In the genomic region with DNA sequence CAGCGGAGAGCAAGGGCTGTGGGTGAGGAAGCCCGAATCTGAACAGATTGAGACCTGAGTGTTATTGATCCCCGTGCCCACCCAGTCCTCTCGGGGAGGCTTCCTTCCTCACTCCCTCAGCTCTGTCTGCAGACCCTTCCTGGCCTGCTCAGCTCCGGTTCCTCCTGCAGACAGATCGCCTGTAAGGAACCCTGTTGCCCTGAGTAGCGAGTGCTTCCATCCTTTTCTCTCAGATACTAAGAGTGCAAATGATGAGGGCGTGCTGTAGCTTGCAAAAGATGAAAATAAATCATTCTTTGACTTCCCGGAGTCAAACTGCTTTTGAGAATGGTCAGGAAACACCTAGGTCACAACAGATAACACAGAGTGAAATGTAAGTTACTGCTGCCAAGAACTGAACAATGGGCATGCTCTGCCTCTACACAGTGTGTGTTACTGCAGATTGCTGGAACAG, we compare ENCODE assay signal across 8 mouse cellular contexts.
DNase-seq lines count a peak whose midpoint lies in the region; ATAC-seq and TF ChIP-seq lines count a peak whose summit lies in the region.

No protein-coding gene starts in this region.

- no peaks in the 10 kb centered on the region for H3K27me3 ChIP-seq in heart, embryonic 14.5 days (ENCODE audit: control insufficient read depth, insufficient read depth, low read length)
- no peaks in the 10 kb centered on the region for H3K27me3 ChIP-seq in lung, embryonic 16.5 days (ENCODE audit: control insufficient read depth, insufficient read depth, low read depth, low read length)

- H3K4me1 ChIP-seq in brown adipose tissue, adult 24 weeks (ENCODE audit: control insufficient read depth, insufficient read depth, insufficient read length, low read length) = peaks cover 4% of the 10 kb centered on the region
- peaks cover 15 to 52% of the 10 kb centered on the region in 2 experiments for H3K4me1 ChIP-seq in heart, embryonic 14.5 days (ENCODE audit: control insufficient read depth in 2 of 2, insufficient read depth in 2 of 2, low read length in 2 of 2)
- peaks cover 18% of the 10 kb centered on the region for H3K4me1 ChIP-seq in lung, embryonic 16.5 days (replicated peaks; ENCODE audit: control insufficient read depth, insufficient read depth, low read length)

- intact Hi-C loops in gastrocnemius, adult 2 months (cut with DNase I) = loop anchor here (5.0 kb wide), 1 partner anchor 82 kb away; no protein-coding TSS in a partner anchor

- peak overlapping the region; percentile 57 for H3K9ac ChIP-seq in heart, embryonic 14.5 days (ENCODE audit: low read length)
- no peak overlapping the region for H3K9ac ChIP-seq in lung, embryonic 16.5 days (ENCODE audit: low read length)

- no peak for TF ChIP-seq CTCF in gastrocnemius, adult 2 months (IDR thresholded peaks at IDR 0.05)

- ATAC-seq in heart, embryonic 14.5 days (ENCODE audit: insufficient number of reproducible peaks, insufficient read depth, low FRiP score, low read depth) = 0 out of 2 replicates have a peak, but pooled peaks have one; percentile 70
- ATAC-seq in lung, embryonic 16.5 days (ENCODE audit: low read depth) = peak; percentile 74

- WGBS in heart, embryonic 14.5 days = 16% methylated on average over 9 of the region's 9 CpGs
- WGBS in lung, embryonic 16.5 days = 30% methylated on average over 9 of the region's 9 CpGs

- H3K4me3 ChIP-seq in gastrocnemius, adult 2 months = peak overlapping the region; percentile 74
- peak overlapping the region; percentile 49 for H3K4me3 ChIP-seq in brown adipose tissue, adult 24 weeks (ENCODE audit: insufficient read depth, low read depth, low read length)
- H3K4me3 ChIP-seq in heart, embryonic 14.5 days (ENCODE audit: control insufficient read depth in 1 of 2, insufficient read depth in 1 of 2, low read depth in 1 of 2, low read length in 2 of 2) = peak overlapping the region; percentile 14 to 34; a peak in 3 of 4 replicates
- 0 out of 2 replicates have a peak overlapping the region, but pooled peaks have one; percentile 5 for H3K4me3 ChIP-seq in lung, embryonic 16.5 days (ENCODE audit: low read length)

- peak overlapping the region; percentile 75 for H3K4me2 ChIP-seq in heart, embryonic 14.5 days (ENCODE audit: low read length)
- H3K4me2 ChIP-seq in lung, embryonic 16.5 days (ENCODE audit: low read depth, low read length) = peak overlapping the region; percentile 4; the same call in 1 of the 2 replicates

- H3K9me3 ChIP-seq in heart, embryonic 14.5 days (ENCODE audit: control insufficient read depth, low read length) = no peaks in the 10 kb centered on the region
- no peaks in the 10 kb centered on the region for H3K9me3 ChIP-seq in lung, embryonic 16.5 days (ENCODE audit: control insufficient read depth, low read length)

- peak overlapping the region; percentile 89 for H3K27ac ChIP-seq in gastrocnemius, adult 2 months
- H3K27ac ChIP-seq in brown adipose tissue, adult 24 weeks (replicated peaks; ENCODE audit: low read depth, low read length) = peak overlapping the region; percentile 35; the same call in 1 of the 2 replicates
- peak overlapping the region; percentile 36 to 75 for H3K27ac ChIP-seq in heart, embryonic 14.5 days (replicated peaks in 1 of 2; ENCODE audit: control insufficient read depth in 1 of 2, insufficient read depth in 1 of 2, low read depth in 2 of 2, low read length in 2 of 2)
- peak overlapping the region; percentile 43 for H3K27ac ChIP-seq in lung, embryonic 16.5 days (ENCODE audit: low read length)

- H3K36me3 ChIP-seq in heart, embryonic 14.5 days (ENCODE audit: control insufficient read depth, insufficient read depth, low read length) = no peaks in the 10 kb centered on the region
- no peaks in the 10 kb centered on the region for H3K36me3 ChIP-seq in lung, embryonic 16.5 days (ENCODE audit: control insufficient read depth, insufficient read depth, low read length)

- no peak for DNase-seq in gastrocnemius, adult 2 months
- no peak for DNase-seq in gastrocnemius, postnatal 4 days (ENCODE audit: low spot score in 2 of 2)
- no peak for DNase-seq in adrenal gland, adult 8-10 months
- no peak for DNase-seq in spleen, postnatal 10 days (ENCODE audit: low spot score in 2 of 2)
- no peak for DNase-seq in ovary, postnatal 10 days (ENCODE audit: low spot score)

Comparison
In these comparisons a context has a peak if more than half of its experiments do, and no peak if none do; other contexts are left out.
1. H3K27ac ChIP-seq: peak in every context shown above with its lines; median percentile 89 in gastrocnemius, adult 2 months; 56 in heart, embryonic 14.5 days; 43 in lung, embryonic 16.5 days; 35 in brown adipose tissue, adult 24 weeks.
2. H3K4me3 ChIP-seq: peak in every context shown above with its lines; median percentile 74 in gastrocnemius, adult 2 months; 49 in brown adipose tissue, adult 24 weeks; 24 in heart, embryonic 14.5 days; 5 in lung, embryonic 16.5 days.